In the genomic region with DNA sequence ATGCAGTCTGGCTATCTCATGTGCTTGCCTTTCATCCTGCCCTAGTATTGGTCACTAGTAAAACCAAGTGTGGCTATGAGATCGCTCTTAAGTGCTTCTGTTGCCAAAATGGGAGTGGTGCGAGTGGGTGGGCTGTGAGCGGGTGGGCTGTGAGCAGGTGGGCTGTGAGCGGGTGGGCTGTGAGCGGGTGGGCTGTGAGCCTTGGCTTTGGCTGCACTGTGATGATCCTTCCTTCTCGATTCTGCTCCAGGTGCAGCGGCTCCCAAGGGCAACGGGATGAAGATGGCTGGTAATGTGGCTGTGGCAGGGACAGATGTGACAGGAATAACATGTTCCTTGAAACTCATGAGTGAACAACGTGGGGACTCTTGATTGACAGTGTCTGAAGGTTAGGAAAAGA, we compare ENCODE assay signal across 23 mouse cellular contexts.
A peak's percentile ranks its signal among the peaks of the same experiment; 100 is the strongest.
DNase-seq lines count a peak whose midpoint lies in the region; ATAC-seq and TF ChIP-seq lines count a peak whose summit lies in the region.
"Had no signal": no experiment of that assay in that cellular context is flagged by ENCODE, and none has a peak within 500 bp of the region (broad histone marks: within the 10 kb centered on the region; RNA-seq: fewer than 3 reads in every experiment).

No protein-coding gene starts in this region.

- H3K4me3 ChIP-seq in heart, embryonic 11.5 days (ENCODE audit: low read depth, low read length) = no peak overlapping the region
- H3K4me3 ChIP-seq in forebrain, embryonic 12.5 days (replicated peaks) = no peak overlapping the region
- no peak overlapping the region for H3K4me3 ChIP-seq in midbrain, embryonic 13.5 days (replicated peaks)
- H3K4me3 ChIP-seq: erythroblast, embryonic 14.5 days; kidney, embryonic 15.5 days; myocyte; neural tube, embryonic 13.5 days had no signal

- no peak for TF ChIP-seq CTCF in brain, embryonic 14.5 days (IDR thresholded peaks at IDR 0.05; ENCODE audit: borderline replicate concordance, extremely low read depth, insufficient read depth, insufficient read length)

- no peak overlapping the region for H3K9ac ChIP-seq in heart, embryonic 11.5 days (ENCODE audit: low read depth, low read length)
- no peak overlapping the region for H3K9ac ChIP-seq in forebrain, embryonic 12.5 days
- no peak overlapping the region for H3K9ac ChIP-seq in midbrain, embryonic 13.5 days (replicated peaks)
- H3K9ac ChIP-seq: kidney, embryonic 15.5 days; neural tube, embryonic 13.5 days had no signal

- H3K36me3 ChIP-seq in heart, embryonic 11.5 days (ENCODE audit: control insufficient read depth, insufficient read depth, low read length) = no peaks in the 10 kb centered on the region
- no peaks in the 10 kb centered on the region for H3K36me3 ChIP-seq in forebrain, embryonic 12.5 days (replicated peaks)
- no peaks in the 10 kb centered on the region for H3K36me3 ChIP-seq in midbrain, embryonic 13.5 days
- H3K36me3 ChIP-seq: kidney, embryonic 15.5 days; neural tube, embryonic 13.5 days had no signal

- ATAC-seq in heart, embryonic 11.5 days (replicated peaks; ENCODE audit: insufficient number of reproducible peaks, low FRiP score, low TSS enrichment) = no peak
- peak; percentile 33; the same call in 1 of the 2 replicates for ATAC-seq in forebrain, embryonic 12.5 days (ENCODE audit: low FRiP score)
- no peak for ATAC-seq in midbrain, embryonic 13.5 days
- ATAC-seq: CD4-positive, CD25-positive, alpha-beta regulatory T cell, adult 4 months; hindbrain, embryonic 16.5 days; intestine, embryonic 16.5 days had no signal

- DNase-seq in heart, adult 11 months = peak; percentile 82
- DNase-seq in brain, embryonic 14.5 days (ENCODE audit: low read depth) = peak; percentile 26
- DNase-seq in kidney, adult 11 months = no peak
- no peak for DNase-seq in left cerebral cortex, adult 18-20 months (ENCODE audit: low spot score in 2 of 2)
- DNase-seq: adrenal gland, postnatal 25 days; cerebellum, adult 9-10 months; kidney, postnatal 4 days; lung, postnatal 4 days; retina, postnatal 1 day; right cerebral cortex, postnatal 25 days; spleen, adult 18-20 months; thymus, postnatal 14 days had no signal

- H3K4me2 ChIP-seq in heart, embryonic 11.5 days = no peak overlapping the region
- H3K4me2 ChIP-seq in forebrain, embryonic 12.5 days = peak overlapping the region; percentile 48; the same call in 1 of the 2 replicates
- H3K4me2 ChIP-seq in midbrain, embryonic 13.5 days (replicated peaks) = peak overlapping the region; percentile 50; the same call in 1 of the 2 replicates
- H3K4me2 ChIP-seq: neural tube, embryonic 13.5 days had no signal

- no peak overlapping the region for H3K27ac ChIP-seq in heart, embryonic 11.5 days (ENCODE audit: low read depth, low read length)
- H3K27ac ChIP-seq in forebrain, embryonic 12.5 days = no peak overlapping the region
- no peak overlapping the region for H3K27ac ChIP-seq in midbrain, embryonic 13.5 days
- H3K27ac ChIP-seq: kidney, embryonic 15.5 days; left cerebral cortex, adult 2 months; neural tube, embryonic 13.5 days had no signal

- H3K4me1 ChIP-seq in heart, embryonic 11.5 days (ENCODE audit: control insufficient read depth, insufficient read depth, low read length) = peaks cover 4% of the 10 kb centered on the region; the same call in 1 of the 2 replicates
- peaks cover 25% of the 10 kb centered on the region for H3K4me1 ChIP-seq in forebrain, embryonic 12.5 days
- peaks cover 28% of the 10 kb centered on the region for H3K4me1 ChIP-seq in midbrain, embryonic 13.5 days (replicated peaks)

- no peaks in the 10 kb centered on the region for H3K27me3 ChIP-seq in heart, embryonic 11.5 days (ENCODE audit: control insufficient read depth, insufficient read depth, low read length)
- H3K27me3 ChIP-seq in forebrain, embryonic 12.5 days = no peaks in the 10 kb centered on the region; the same call in 1 of the 2 replicates
- 0 out of 2 replicates have a peak, but pooled peaks cover 3% of the 10 kb centered on the region for H3K27me3 ChIP-seq in midbrain, embryonic 13.5 days
- H3K27me3 ChIP-seq: kidney, embryonic 15.5 days; neural tube, embryonic 13.5 days had no signal

- H3K9me3 ChIP-seq in heart, embryonic 11.5 days (replicated peaks; ENCODE audit: control insufficient read depth, low read length) = no peaks in the 10 kb centered on the region
- no peaks in the 10 kb centered on the region for H3K9me3 ChIP-seq in forebrain, embryonic 12.5 days
- H3K9me3 ChIP-seq in midbrain, embryonic 13.5 days = no peaks in the 10 kb centered on the region
- H3K9me3 ChIP-seq: kidney, embryonic 15.5 days; neural tube, embryonic 13.5 days had no signal

- 87% methylated on average over 9 of the region's 9 CpGs for WGBS in heart, embryonic 11.5 days (ENCODE audit: insufficient replicate concordance)
- 76% methylated on average over 9 of the region's 9 CpGs for WGBS in forebrain, embryonic 12.5 days
- WGBS in midbrain, embryonic 13.5 days = 76% methylated on average over 9 of the region's 9 CpGs

- no peak for TF ChIP-seq POLR2A in brain, embryonic 14.5 days (IDR thresholded peaks at IDR 0.05; ENCODE audit: borderline replicate concordance, extremely low read depth, insufficient read depth, insufficient read length, poor library complexity, severe bottlenecking)

Comparison
In these comparisons a context has a peak if more than half of its experiments do, and no peak if none do; other contexts are left out.
1. DNase-seq: peak in heart, adult 11 months (single experiment) and brain, embryonic 14.5 days (single experiment); none in kidney, adult 11 months (single experiment) and left cerebral cortex, adult 18-20 months (0 of 2).